Mouse (Mus musculus): ENCODE results near the gene Numa1. TPM values are rescaled to one million over a fixed set of nuclear protein-coding genes. Genes with fewer than 3 reads are reported as not detected.
"Not testable (repeated sequence)": the region's sequence is repeated elsewhere in the genome, so short reads cannot be mapped to it uniquely, and the experiment has no call there.

The Numa1 gene
- 106 and 112 TPM in 2 replicates for total RNA-seq (2014; fragmentation: Nextera tagmentation)
- 207 and 289 TPM in 2 replicates for total RNA-seq (2017)

GRCm38 (mm10) chr7:101933751-101934240, at the start of gene Numa1, which contains the start of gene Lrrc51:
Gene Numa1, plus strand, starts transcription at chr7:101934111.
Gene Lrrc51, minus strand, starts transcription at chr7:101933895.
- peak; percentile 99 for ATAC-seq (replicated peaks; ENCODE audit: low FRiP score, low TSS enrichment, poor library complexity, severe bottlenecking)

GRCm38 (mm10) chr7:101884160-101884559, 49.8 kb upstream of the Numa1 start:
- no peak for ATAC-seq (replicated peaks; ENCODE audit: low FRiP score, low TSS enrichment, poor library complexity, severe bottlenecking)

GRCm38 (mm10) chr7:101886274-101886673, 47.6 kb upstream of the Numa1 start:
- ATAC-seq (replicated peaks; ENCODE audit: low FRiP score, low TSS enrichment, poor library complexity, severe bottlenecking), result no peak

GRCm38 (mm10) chr7:101888460-101888859, 45.5 kb upstream of the Numa1 start:
- ATAC-seq (replicated peaks; ENCODE audit: low FRiP score, low TSS enrichment, poor library complexity, severe bottlenecking), result no peak

- no peak for ATAC-seq (replicated peaks; ENCODE audit: low FRiP score, low TSS enrichment, poor library complexity, severe bottlenecking)
Observed at GRCm38 (mm10) chr7:101895695-101896094, 38.2 kb upstream of the Numa1 start.

- peak; percentile 92 for ATAC-seq (replicated peaks; ENCODE audit: low FRiP score, low TSS enrichment, poor library complexity, severe bottlenecking)
Observed at GRCm38 (mm10) chr7:101896104-101897066, 37.5 kb upstream of the Numa1 start.

GRCm38 (mm10) chr7:101900331-101901097, 33.4 kb upstream of the Numa1 start:
- no peak for ATAC-seq (replicated peaks; ENCODE audit: low FRiP score, low TSS enrichment, poor library complexity, severe bottlenecking)

GRCm38 (mm10) chr7:101901969-101902368, 31.9 kb upstream of the Numa1 start:
- no peak for ATAC-seq (replicated peaks; ENCODE audit: low FRiP score, low TSS enrichment, poor library complexity, severe bottlenecking)

- ATAC-seq (replicated peaks; ENCODE audit: low FRiP score, low TSS enrichment, poor library complexity, severe bottlenecking), result no peak
Observed at GRCm38 (mm10) chr7:101902846-101903245, 31.1 kb upstream of the Numa1 start.

- ATAC-seq (replicated peaks; ENCODE audit: low FRiP score, low TSS enrichment, poor library complexity, severe bottlenecking), result peak; percentile 93
Observed at GRCm38 (mm10) chr7:101905561-101906286, 28.2 kb upstream of the Numa1 start, which contains the start of gene Lamtor1. Gene Lamtor1, plus strand, starts transcription at chr7:101905904.

GRCm38 (mm10) chr7:101906287-101906681, 27.6 kb upstream of the Numa1 start, which contains the start of gene Tomt:
Gene Tomt, minus strand, starts transcription at chr7:101906359.
- ATAC-seq (replicated peaks; ENCODE audit: low FRiP score, low TSS enrichment, poor library complexity, severe bottlenecking), result no peak

- ATAC-seq (replicated peaks; ENCODE audit: low FRiP score, low TSS enrichment, poor library complexity, severe bottlenecking), result no peak
Observed at GRCm38 (mm10) chr7:101906696-101907095, 27.2 kb upstream of the Numa1 start.

- no peak for ATAC-seq (replicated peaks; ENCODE audit: low FRiP score, low TSS enrichment, poor library complexity, severe bottlenecking)
Observed at GRCm38 (mm10) chr7:101908367-101908766, 25.5 kb upstream of the Numa1 start.

- no peak for ATAC-seq (replicated peaks; ENCODE audit: low FRiP score, low TSS enrichment, poor library complexity, severe bottlenecking)
Observed at GRCm38 (mm10) chr7:101910138-101910537, 23.8 kb upstream of the Numa1 start.

GRCm38 (mm10) chr7:101911982-101912381, 21.9 kb upstream of the Numa1 start:
- ATAC-seq (replicated peaks; ENCODE audit: low FRiP score, low TSS enrichment, poor library complexity, severe bottlenecking), result no peak

GRCm38 (mm10) chr7:101918071-101918470, 15.8 kb upstream of the Numa1 start:
- ATAC-seq (replicated peaks; ENCODE audit: low FRiP score, low TSS enrichment, poor library complexity, severe bottlenecking), result peak; percentile 90

- ATAC-seq (replicated peaks; ENCODE audit: low FRiP score, low TSS enrichment, poor library complexity, severe bottlenecking), result not testable (repeated sequence)
Observed at GRCm38 (mm10) chr7:101925892-101926291, 8.0 kb upstream of the Numa1 start.

- ATAC-seq (replicated peaks; ENCODE audit: low FRiP score, low TSS enrichment, poor library complexity, severe bottlenecking), result no peak
Observed at GRCm38 (mm10) chr7:101928093-101928492, 5.8 kb upstream of the Numa1 start.

- no peak for ATAC-seq (replicated peaks; ENCODE audit: low FRiP score, low TSS enrichment, poor library complexity, severe bottlenecking)
Observed at GRCm38 (mm10) chr7:101932551-101932950, 1.4 kb upstream of the Numa1 start.
